8 mouse cellular contexts compared by ENCODE assay signal in the genomic region with DNA sequence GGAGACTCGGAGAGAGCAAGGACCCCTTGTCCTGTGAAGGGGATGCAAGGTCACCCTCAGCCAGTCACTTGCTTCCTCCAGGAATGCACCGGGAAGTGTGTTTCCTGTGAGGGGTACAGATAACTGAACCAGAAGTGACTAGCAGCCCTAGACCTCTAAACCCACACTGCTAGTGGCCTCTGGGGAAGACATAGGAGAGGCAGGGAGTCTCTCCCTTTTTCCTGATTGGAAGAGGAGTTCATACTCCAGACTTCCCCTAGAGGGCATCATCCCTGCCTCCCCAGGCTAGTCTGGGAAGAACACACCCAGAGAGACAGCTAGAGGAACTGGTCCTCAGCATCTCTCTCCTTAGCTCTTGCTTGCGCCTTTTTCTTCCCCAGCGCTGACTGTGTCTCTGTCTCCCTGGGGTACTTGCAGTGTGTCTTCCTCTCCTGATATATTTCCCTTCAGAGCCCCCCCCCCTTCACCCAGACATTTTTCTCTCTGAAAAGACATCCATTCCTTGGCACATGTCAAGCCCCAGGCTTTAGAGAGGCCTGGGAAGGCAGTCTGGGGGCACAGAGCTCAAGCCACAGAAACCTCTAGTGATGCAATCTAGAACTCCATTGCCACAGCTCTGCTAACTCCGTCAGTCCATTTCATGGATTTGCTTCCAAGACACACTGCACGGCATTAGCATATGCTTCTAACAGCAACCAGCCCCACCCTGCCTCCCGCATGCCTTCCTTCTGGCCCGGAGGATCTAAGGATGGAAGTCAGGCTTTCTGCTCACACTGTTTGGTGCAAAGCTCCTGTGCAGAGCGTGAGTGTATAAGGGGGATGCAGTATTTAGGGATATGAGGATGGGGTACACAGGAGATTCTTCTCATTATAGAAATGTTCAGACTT. TPM values are rescaled to one million over a fixed set of nuclear protein-coding genes. Genes with fewer than 3 reads are reported as not detected.
DNase-seq lines count a peak whose midpoint lies in the region; ATAC-seq and TF ChIP-seq lines count a peak whose summit lies in the region.

No protein-coding gene starts in this region.

- no peak overlapping the region for H3K9ac ChIP-seq in midbrain, embryonic 16.5 days (ENCODE audit: low read depth, low read length)

- H3K4me3 ChIP-seq in cerebellum, adult 2 months (replicated peaks; ENCODE audit: insufficient read depth, low read depth, low read length) = no peak overlapping the region
- H3K4me3 ChIP-seq in left cerebral cortex, adult 2 months = no peak overlapping the region
- H3K4me3 ChIP-seq in midbrain, embryonic 16.5 days (ENCODE audit: low read depth, low read length) = no peak overlapping the region

- H3K27ac ChIP-seq in cerebellum, adult 2 months (ENCODE audit: insufficient read depth, low read length) = no peak overlapping the region
- H3K27ac ChIP-seq in left cerebral cortex, adult 2 months = no peak overlapping the region
- no peak overlapping the region for H3K27ac ChIP-seq in midbrain, embryonic 16.5 days (ENCODE audit: low read length)

- 70% methylated on average over 9 of the region's 9 CpGs for WGBS in cerebellum, adult 2 months
- 70% methylated on average over 9 of the region's 9 CpGs for WGBS in midbrain, embryonic 16.5 days

- no peak for ATAC-seq in midbrain, embryonic 16.5 days

- H3K9me3 ChIP-seq in midbrain, embryonic 16.5 days (replicated peaks; ENCODE audit: control insufficient read depth, low read length, poor library complexity, severe bottlenecking) = no peaks in the 10 kb centered on the region

- no peaks in the 10 kb centered on the region; the same call in 1 of the 2 replicates for H3K4me1 ChIP-seq in cerebellum, adult 2 months (ENCODE audit: control insufficient read depth, insufficient read depth, low read length)
- no peaks in the 10 kb centered on the region for H3K4me1 ChIP-seq in midbrain, embryonic 16.5 days (ENCODE audit: control insufficient read depth, insufficient read depth, low read length)

- no peaks in the 10 kb centered on the region for H3K36me3 ChIP-seq in midbrain, embryonic 16.5 days (ENCODE audit: control insufficient read depth, insufficient read depth, low read length)

- no peak overlapping the region for H3K4me2 ChIP-seq in midbrain, embryonic 16.5 days (ENCODE audit: low read length)

- H3K27me3 ChIP-seq in cerebellum, adult 2 months (ENCODE audit: control insufficient read depth, insufficient read depth, low read length) = no peaks in the 10 kb centered on the region
- H3K27me3 ChIP-seq in midbrain, embryonic 16.5 days (ENCODE audit: control insufficient read depth, insufficient read depth, low read depth, low read length) = no peaks in the 10 kb centered on the region

- no peak for TF ChIP-seq POLR2A in cerebellum, adult 2 months (IDR thresholded peaks at IDR 0.05; ENCODE audit: borderline replicate concordance, insufficient read depth, low read length)

- intact Hi-C loops in left cerebral cortex, adult 2 months (cut with DNase I) = loop anchor here (1.0 kb wide), 1 partner anchor 349 kb away; no protein-coding TSS in a partner anchor
- intact Hi-C loops in left cerebral cortex, postnatal 4 days (cut with DNase I) = no loop called here

- TF ChIP-seq CTCF in cerebellum, adult 2 months (IDR thresholded peaks at IDR 0.05; ENCODE audit: borderline replicate concordance, insufficient read depth, low read depth, low read length) = peak; percentile 68; the same call in 1 of the 2 replicates
- peak; percentile 64 for TF ChIP-seq CTCF in left cerebral cortex, adult 2 months (IDR thresholded peaks at IDR 0.05)

- peak in 1 of 2 experiments; percentile 24 for DNase-seq in cerebellum, adult 2 months
- no peak for DNase-seq in cerebellum, postnatal 4 days (ENCODE audit: low spot score in 2 of 2)
- DNase-seq in left cerebral cortex, adult 2 months (ENCODE audit: extremely low spot score in 1 of 2, low spot score in 2 of 2) = no peak
- DNase-seq in left cerebral cortex, postnatal 4 days = no peak
- peak; percentile 62 for DNase-seq in embryo, embryonic 10.5 days (ENCODE audit: low spot score)
- DNase-seq in lung, postnatal 25 days (ENCODE audit: low spot score) = peak; percentile 51
- no peak for DNase-seq in gastrocnemius, adult 8-10 months (ENCODE audit: low spot score in 2 of 2)

RNA-seq across cellular contexts. Expression of gene BC017158, which starts 59.1 kb away (rescaled TPM):
- 35.4 and 38.9 TPM in 2 replicates for polyA plus RNA-seq in cerebellum, adult 2 months (2012; rRNA removed)
- 10 to 100 TPM; 27.5 to 27.7 TPM for total RNA-seq in left cerebral cortex, adult 2 months (2021)
- 10 to 100 TPM; 23.4 to 27.8 TPM for total RNA-seq in left cerebral cortex, postnatal 4 days (2021)
- total RNA-seq in gastrocnemius, adult 8-10 months (2022) = 1 to 10 TPM; 2.2 to 2.5 (median 2.3) TPM
- 22.9 and 25.9 TPM in 2 replicates for polyA plus RNA-seq in midbrain, embryonic 16.5 days (2015; fragmentation: Nextera tagmentation; extraction: Ambion mirVana)

Comparison
In these comparisons a context has a peak if more than half of its experiments do, and no peak if none do; other contexts are left out.
1. DNase-seq: peak in embryo, embryonic 10.5 days (single experiment) and lung, postnatal 25 days (single experiment); none in cerebellum, postnatal 4 days (0 of 2), left cerebral cortex, adult 2 months (0 of 2), left cerebral cortex, postnatal 4 days (single experiment) and gastrocnemius, adult 8-10 months (0 of 2).
2. RNA of gene BC017158, which starts 59.1 kb away (total RNA-seq): 23.4 to 27.8 TPM in left cerebral cortex, postnatal 4 days and 27.5 to 27.7 TPM in left cerebral cortex, adult 2 months; 2.2 to 2.5 TPM in gastrocnemius, adult 8-10 months; every median in the first group is over 4 times any median in the second.